Mouse (Mus musculus) megakaryocyte, embryonic 14.5 days (primary cell): ENCODE results near the gene Smim9. TPM values are rescaled to one million over a fixed set of nuclear protein-coding genes. Genes with fewer than 3 reads are reported as not detected.
"Not testable (repeated sequence)": the region's sequence is repeated elsewhere in the genome, so short reads cannot be mapped to it uniquely, and the experiment has no call there.

Experiments used
- H3K27me3 ChIP-seq: replicated peaks from 2 replicates; pipeline ENCODE3; 2012; ENCODE audit warnings: inconsistent platforms
- H3K36me3 ChIP-seq: replicated peaks from 2 replicates; pipeline ENCODE3; 2012; ENCODE audit warnings: low read length, inconsistent platforms, mixed read lengths
- H3K4me1 ChIP-seq: 2 replicates; pipeline ENCODE4 v1.6.1; 2012; ENCODE audit warnings: inconsistent platforms
- H3K4me3 ChIP-seq: replicated peaks from 2 replicates; pipeline ENCODE3; 2012; ENCODE audit warnings: moderate library complexity, mild to moderate bottlenecking, inconsistent platforms
- H3K9me3 ChIP-seq: 2 replicates; pipeline ENCODE4 v1.6.1; 2012; ENCODE audit warnings: inconsistent platforms
- FLI1 ChIP-seq: IDR thresholded peaks from 2 replicates; pipeline ENCODE4 v1.6.1; 2012; ENCODE audit warnings: low read length, inconsistent platforms, mixed read lengths
- GATA1 ChIP-seq: IDR thresholded peaks from 3 replicates; pipeline ENCODE4 v1.6.1; 2012; ENCODE audit warnings: mixed read lengths, low read length, inconsistent platforms, borderline replicate concordance
- polyA plus RNA-seq: library from polyadenylated mRNA; stranded (reverse); fragments of >175 nt; gene quantifications from 2 replicates; pipeline ENCODE4 v1.2.3, GENCODE M21; 2012; ENCODE audit warnings: low replicate concordance; ENCODE audit not compliant: insufficient read depth

The Smim9 gene
- polyA plus RNA-seq = not detected in 2 replicates

GRCm38 (mm10) chrX:75163670-75164069, at the start of gene Smim9:
Gene Smim9, minus strand, starts transcription at chrX:75163770.
- Histone ChIP-seq H3K9me3 (no peaks in the 10 kb centered on the region), H3K4me1 (0 out of 2 replicates have a peak, but pooled peaks cover 3% of the 10 kb centered on the region), H3K4me3 (no peak within 1 kb of the TSS), H3K36me3 (no peaks in the 10 kb centered on the region), H3K27me3 (peaks cover 3% of the 10 kb centered on the region)
- TF ChIP-seq FLI1 (no peak), GATA1 (no peak)

- Histone ChIP-seq H3K9me3 (no peaks in the 10 kb centered on the region), H3K27me3 (peaks cover 1% of the 10 kb centered on the region), H3K36me3 (no peaks in the 10 kb centered on the region), H3K4me1 (no peaks in the 10 kb centered on the region), H3K4me3 (peak overlapping the region; percentile 84)
- TF ChIP-seq GATA1 = no peak
- no peak for TF ChIP-seq FLI1
These were observed 7.9 kb downstream of the Smim9 start for GRCm38 (mm10) chrX:75155576-75156243.

GRCm38 (mm10) chrX:75152249-75152648, 11.3 kb downstream of the Smim9 start:
- TF ChIP-seq GATA1 = no peak
- Histone ChIP-seq H3K36me3 (no peaks in the 10 kb centered on the region), H3K27me3 (peaks cover 3% of the 10 kb centered on the region), H3K4me1 (no peaks in the 10 kb centered on the region), H3K9me3 (no peaks in the 10 kb centered on the region), H3K4me3 (no peak overlapping the region)

- Histone ChIP-seq H3K4me1 (no peaks in the 10 kb centered on the region), H3K9me3 (no peaks in the 10 kb centered on the region), H3K27me3 (peaks cover 3% of the 10 kb centered on the region), H3K4me3 (no peak overlapping the region), H3K36me3 (no peaks in the 10 kb centered on the region)
- TF ChIP-seq FLI1 = no peak
- no peak for TF ChIP-seq GATA1
These were observed 13.3 kb downstream of the Smim9 start for GRCm38 (mm10) chrX:75150304-75150703.

GRCm38 (mm10) chrX:75148414-75148813, 15.2 kb downstream of the Smim9 start:
- H3K36me3 ChIP-seq = no peaks in the 10 kb centered on the region
- TF ChIP-seq FLI1 (no peak), GATA1 (no peak)
- H3K4me3 ChIP-seq = no peak overlapping the region
- H3K4me1 ChIP-seq = no peaks in the 10 kb centered on the region
- no peaks in the 10 kb centered on the region for H3K9me3 ChIP-seq
- H3K27me3 ChIP-seq = peaks cover 2% of the 10 kb centered on the region

GRCm38 (mm10) chrX:75143124-75143555, 20.4 kb downstream of the Smim9 start:
- not testable (repeated sequence) for H3K36me3 ChIP-seq, H3K4me1 ChIP-seq, H3K27me3 ChIP-seq, H3K9me3 ChIP-seq, H3K4me3 ChIP-seq

GRCm38 (mm10) chrX:75138182-75138581, 25.4 kb downstream of the Smim9 start:
- Histone ChIP-seq H3K4me1 (no peaks in the 10 kb centered on the region; the same call in 1 of the 2 replicates), H3K27me3 (no peaks in the 10 kb centered on the region), H3K4me3 (no peak overlapping the region), H3K36me3 (no peaks in the 10 kb centered on the region), H3K9me3 (no peaks in the 10 kb centered on the region)
- TF ChIP-seq FLI1 = no peak
- no peak for TF ChIP-seq GATA1

- Histone ChIP-seq H3K27me3 (no peaks in the 10 kb centered on the region), H3K36me3 (no peaks in the 10 kb centered on the region), H3K9me3 (no peaks in the 10 kb centered on the region), H3K4me1 (no peaks in the 10 kb centered on the region; the same call in 1 of the 2 replicates), H3K4me3 (no peak overlapping the region)
- TF ChIP-seq FLI1 (no peak), GATA1 (no peak)
These were observed 25.8 kb downstream of the Smim9 start for GRCm38 (mm10) chrX:75137729-75138128.

GRCm38 (mm10) chrX:75136938-75137337, 26.6 kb downstream of the Smim9 start:
- TF ChIP-seq FLI1 = no peak
- TF ChIP-seq GATA1 = no peak
- H3K4me1 ChIP-seq = no peaks in the 10 kb centered on the region; the same call in 1 of the 2 replicates
- H3K27me3 ChIP-seq = no peaks in the 10 kb centered on the region
- H3K9me3 ChIP-seq = no peaks in the 10 kb centered on the region
- H3K4me3 ChIP-seq = no peak overlapping the region
- no peaks in the 10 kb centered on the region for H3K36me3 ChIP-seq

- TF ChIP-seq GATA1 (no peak), FLI1 (no peak)
- H3K9me3 ChIP-seq = no peaks in the 10 kb centered on the region
- H3K36me3 ChIP-seq = peaks cover under 1% of the 10 kb centered on the region
- peak within 1 kb of the TSS; percentile 92 for H3K4me3 ChIP-seq
- peaks cover 3% of the 10 kb centered on the region for H3K4me1 ChIP-seq
- peaks cover 5% of the 10 kb centered on the region for H3K27me3 ChIP-seq
These were observed 33.0 kb downstream of the Smim9 start, which contains the start of gene Mpp1 for GRCm38 (mm10) chrX:75130467-75131160. Gene Mpp1, minus strand, starts transcription at chrX:75131016.
